Mouse (Mus musculus) midbrain, embryonic 12.5 days (tissue): ENCODE data around the gene Trim11. TPM values are rescaled to one million over a fixed set of nuclear protein-coding genes. Genes with fewer than 3 reads are reported as not detected.

Experiments used
- ATAC-seq: fragments of 200-750 bp; cut with Nextera tagmentation; 2 replicates; pipeline ENCODE4 v1.8.0; 2017; ENCODE audit warnings: low read depth, moderate TSS enrichment, moderate library complexity; ENCODE audit not compliant: low FRiP score
- H3K27ac ChIP-seq: fragments of 300-500 bp; sonication (generic); replicated peaks from 2 replicates; pipeline ENCODE4 v1.5.1; 2016; ENCODE audit warnings: mild to moderate bottlenecking
- H3K27me3 ChIP-seq: fragments of 300-500 bp; sonication (generic); 2 replicates; pipeline ENCODE4 v1.6.1; 2016; ENCODE audit warnings: mild to moderate bottlenecking
- H3K36me3 ChIP-seq: fragments of 300-500 bp; sonication (generic); 2 replicates; pipeline ENCODE4 v1.6.1; 2016
- H3K4me1 ChIP-seq: fragments of 300-500 bp; sonication (generic); 2 replicates; pipeline ENCODE4 v1.6.1; 2016
- H3K4me2 ChIP-seq: fragments of 300-500 bp; sonication (generic); replicated peaks from 2 replicates; pipeline ENCODE4 v1.6.1; 2016; ENCODE audit warnings: mild to moderate bottlenecking, moderate library complexity
- H3K4me3 ChIP-seq: fragments of 300-500 bp; sonication (generic); 2 replicates; pipeline ENCODE4 v1.5.1; 2016; ENCODE audit warnings: mild to moderate bottlenecking
- H3K9ac ChIP-seq: fragments of 300-500 bp; sonication (generic); replicated peaks from 2 replicates; pipeline ENCODE4 v1.6.1; 2016; ENCODE audit warnings: mild to moderate bottlenecking, moderate library complexity
- H3K9me3 ChIP-seq: fragments of 300-500 bp; sonication (generic); 2 replicates; pipeline ENCODE4 v1.6.1; 2016; ENCODE audit warnings: mild to moderate bottlenecking
- WGBS: fragments of 180-500 bp; shearing (Covaris S2); methylation state at CpG from one replicate; pipeline ENCODE4 v1.1.7; 2016; 5-methylcytosine and 5-hydroxymethylcytosine counted together
- microRNA-seq: library from miRNA; unstranded; fragments of <30 nt; microRNA quantifications from one replicate; pipeline ENCODE4, GENCODE M21; 2017
- polyA plus RNA-seq: library from polyadenylated mRNA; unstranded; fragments of >200 nt; fragmentation: Nextera tagmentation; extraction: Ambion mirVana; gene quantifications from 2 replicates; pipeline ENCODE4 v1.2.1, GENCODE M21; 2016

The Trim11 gene
- polyA plus RNA-seq, 1 experiment from 2014 or later = 20.5 TPM

GRCm38 (mm10) chr11:58997541-58997940, 19.6 kb downstream of the Trim11 start:
- no peaks in the 10 kb centered on the region for H3K9me3 ChIP-seq
- no peak overlapping the region for H3K27ac ChIP-seq
- H3K36me3 ChIP-seq = no peaks in the 10 kb centered on the region
- 84% methylated on average over 5 of the region's 5 CpGs for WGBS
- H3K9ac ChIP-seq = no peak overlapping the region
- H3K4me1 ChIP-seq = peaks cover 5% of the 10 kb centered on the region; the same call in 1 of the 2 replicates
- peaks cover 45% of the 10 kb centered on the region for H3K27me3 ChIP-seq
- H3K4me3 ChIP-seq = no peak overlapping the region
- no peak overlapping the region for H3K4me2 ChIP-seq
- ATAC-seq = no peak

- 57% methylated on average over 11 of the region's 11 CpGs for WGBS
These were observed 21.3 kb downstream of the Trim11 start for GRCm38 (mm10) chr11:58999158-58999557.

GRCm38 (mm10) chr11:58999830-59000229, 21.9 kb downstream of the Trim11 start:
- H3K4me3 ChIP-seq = no peak overlapping the region
- WGBS = 72% methylated on average over 6 of the region's 6 CpGs
- no peak overlapping the region for H3K9ac ChIP-seq
- ATAC-seq = no peak
- no peaks in the 10 kb centered on the region for H3K36me3 ChIP-seq
- no peaks in the 10 kb centered on the region for H3K9me3 ChIP-seq
- no peak overlapping the region for H3K4me2 ChIP-seq
- H3K27me3 ChIP-seq = peaks cover 28% of the 10 kb centered on the region
- no peak overlapping the region for H3K27ac ChIP-seq
- H3K4me1 ChIP-seq = no peaks in the 10 kb centered on the region

More at GRCm38 (mm10) chr11:58999158-58999557, 21.3 kb downstream of the Trim11 start:
- H3K4me3 ChIP-seq = no peak overlapping the region
- no peak overlapping the region for H3K4me2 ChIP-seq
- no peak overlapping the region for H3K27ac ChIP-seq
- no peak for ATAC-seq
- H3K27me3 ChIP-seq = peaks cover 35% of the 10 kb centered on the region
- H3K9ac ChIP-seq = no peak overlapping the region
- no peaks in the 10 kb centered on the region for H3K36me3 ChIP-seq
- no peaks in the 10 kb centered on the region for H3K9me3 ChIP-seq
- H3K4me1 ChIP-seq = peaks cover 3% of the 10 kb centered on the region; the same call in 1 of the 2 replicates

GRCm38 (mm10) chr11:59000635-59001034, 22.7 kb downstream of the Trim11 start:
- no peak overlapping the region for H3K9ac ChIP-seq
- H3K36me3 ChIP-seq = no peaks in the 10 kb centered on the region
- no peaks in the 10 kb centered on the region for H3K4me1 ChIP-seq
- WGBS = 92% methylated on average over 21 of the region's 21 CpGs
- H3K4me3 ChIP-seq = no peak overlapping the region
- no peak for ATAC-seq
- peaks cover 20% of the 10 kb centered on the region for H3K27me3 ChIP-seq
- H3K27ac ChIP-seq = no peak overlapping the region
- H3K4me2 ChIP-seq = no peak overlapping the region
- H3K9me3 ChIP-seq = no peaks in the 10 kb centered on the region

GRCm38 (mm10) chr11:59002327-59003079, 24.6 kb downstream of the Trim11 start:
- Histone ChIP-seq H3K4me1 (no peaks in the 10 kb centered on the region), H3K36me3 (no peaks in the 10 kb centered on the region), H3K27me3 (0 out of 2 replicates have a peak, but pooled peaks cover 1% of the 10 kb centered on the region), H3K9ac (no peak overlapping the region), H3K9me3 (no peaks in the 10 kb centered on the region), H3K4me3 (no peak overlapping the region), H3K4me2 (no peak overlapping the region), H3K27ac (no peak overlapping the region)
- 79% methylated on average over 7 of the region's 7 CpGs for WGBS
- ATAC-seq = no peak

- ATAC-seq = no peak
- Histone ChIP-seq H3K9ac (no peak overlapping the region), H3K27me3 (no peaks in the 10 kb centered on the region; the same call in 1 of the 2 replicates), H3K4me1 (no peaks in the 10 kb centered on the region), H3K27ac (no peak overlapping the region), H3K9me3 (no peaks in the 10 kb centered on the region), H3K4me3 (no peak overlapping the region), H3K4me2 (no peak overlapping the region), H3K36me3 (no peaks in the 10 kb centered on the region)
- WGBS = 40% methylated on average over 9 of the region's 9 CpGs
These were observed 37.2 kb downstream of the Trim11 start for GRCm38 (mm10) chr11:59015052-59015451.

- Histone ChIP-seq H3K4me1 (no peaks in the 10 kb centered on the region), H3K4me3 (no peak overlapping the region), H3K27me3 (no peaks in the 10 kb centered on the region), H3K9ac (no peak overlapping the region), H3K27ac (no peak overlapping the region), H3K36me3 (no peaks in the 10 kb centered on the region), H3K4me2 (no peak overlapping the region), H3K9me3 (no peaks in the 10 kb centered on the region)
- ATAC-seq = no peak
- 79% methylated on average over 6 of the region's 6 CpGs for WGBS
These were observed 48.5 kb downstream of the Trim11 start for GRCm38 (mm10) chr11:59026411-59026810.

- no peaks in the 10 kb centered on the region for H3K4me1 ChIP-seq
- H3K9me3 ChIP-seq = no peaks in the 10 kb centered on the region
- WGBS = 90% methylated on average over 13 of the region's 13 CpGs
- H3K27ac ChIP-seq = no peak overlapping the region
- no peaks in the 10 kb centered on the region for H3K27me3 ChIP-seq
- no peak for ATAC-seq
- H3K4me2 ChIP-seq = no peak overlapping the region
- H3K4me3 ChIP-seq = no peak overlapping the region
- no peak overlapping the region for H3K9ac ChIP-seq
- H3K36me3 ChIP-seq = no peaks in the 10 kb centered on the region
These were observed 51.1 kb downstream of the Trim11 start for GRCm38 (mm10) chr11:59029003-59029402.

Small RNA genes within 50 kb of the gene (microRNA-seq; reads per million reads assigned to microRNA genes)
- not detected for gene Gm44313

Other genes starting within 250 kb of the Trim11 start
- gene Olfr317, start 238.9 kb upstream of the Trim11 start, polyA plus RNA-seq = not detected in 2 replicates
- not detected in 2 replicates for gene Olfr316, start 225.4 kb upstream of the Trim11 start, polyA plus RNA-seq
- not detected in 2 replicates for gene Olfr315, start 204.9 kb upstream of the Trim11 start, polyA plus RNA-seq
- not detected in 2 replicates for gene Olfr314, start 195.1 kb upstream of the Trim11 start, polyA plus RNA-seq
- 2.0 and 2.1 TPM in 2 replicates for gene Fam183b, start 176.1 kb upstream of the Trim11 start, polyA plus RNA-seq
- gene Olfr313, start 163.1 kb upstream of the Trim11 start, polyA plus RNA-seq = not detected in 2 replicates
- gene Olfr312, start 148.9 kb upstream of the Trim11 start, polyA plus RNA-seq = not detected in 2 replicates
- not detected in 2 replicates for gene Olfr311, start 138.8 kb upstream of the Trim11 start, polyA plus RNA-seq
- gene Gm12258, start 130.9 kb upstream of the Trim11 start, polyA plus RNA-seq = 17.7 and 19.9 TPM in 2 replicates
- gene 2810021J22Rik, start 110.9 kb upstream of the Trim11 start, polyA plus RNA-seq = 10.2 and 13.7 TPM in 2 replicates
- 5.3 and 5.5 TPM in 2 replicates for gene Zfp39, start 73.9 kb upstream of the Trim11 start, polyA plus RNA-seq
- not detected in 2 replicates for gene Btnl10, start 60.2 kb upstream of the Trim11 start, polyA plus RNA-seq
- 437 and 465 TPM in 2 replicates for gene Rnf187, start 39.2 kb upstream of the Trim11 start, polyA plus RNA-seq
- gene Hist3h2ba, start 29.2 kb upstream of the Trim11 start, polyA plus RNA-seq = 177 and 223 TPM in 2 replicates
- gene Hist3h2a, start 23.4 kb upstream of the Trim11 start, polyA plus RNA-seq = 87.2 and 87.5 TPM in 2 replicates
- gene Trim17, start 23.4 kb upstream of the Trim11 start, polyA plus RNA-seq = 0.64 and 0.86 TPM in 2 replicates
- gene Obscn, start 158.3 kb downstream of the Trim11 start, polyA plus RNA-seq = 0.08 and 0.14 TPM in 2 replicates
- 6.2 and 7.3 TPM in 2 replicates for gene Iba57, start 185.6 kb downstream of the Trim11 start, polyA plus RNA-seq
- 0.10 TPM in 2 replicates for gene Gjc2, start 205.1 kb downstream of the Trim11 start, polyA plus RNA-seq
- gene Guk1, start 214.1 kb downstream of the Trim11 start, polyA plus RNA-seq = 83.8 and 95.1 TPM in 2 replicates
- 84.3 and 89.4 TPM in 2 replicates for gene Mrpl55, start 224.4 kb downstream of the Trim11 start, polyA plus RNA-seq
- 35.0 and 36.4 TPM in 2 replicates for gene 2310033P09Rik, start 230.2 kb downstream of the Trim11 start, polyA plus RNA-seq